Mouse (Mus musculus) MEL (cell line): ENCODE measurements at regions not wholly inside any gene's neighbourhood (a gene's known extent, or its start where the extent isn't known, plus 50 kb on each side); places are given as distances from the start of the nearest gene placed in this dataset.

Experiments used
- CTCF ChIP-seq, 3 experiments: IDR thresholded peaks in 2 of 3; conservative IDR thresholded peaks in 1 of 3; 2 replicates each; pipeline ENCODE4 v1.5.1; 2011 to 2012; ENCODE audit warnings: low read length in 3 of 3, low read depth in 2 of 3, mild to moderate bottlenecking in 2 of 3, improper control_type of control experiment in 1 of 3, inconsistent platforms in 1 of 3, mixed read lengths in 1 of 3, moderate library complexity in 1 of 3; ENCODE audit not compliant: control insufficient read depth in 1 of 3, insufficient read depth in 1 of 3, poor library complexity in 1 of 3, severe bottlenecking in 1 of 3
- E2F4 ChIP-seq: IDR thresholded peaks from 2 replicates; pipeline ENCODE4 v1.6.1; 2011; ENCODE audit warnings: low read depth, low read length, improper control_type of control experiment, borderline replicate concordance
- EP300 ChIP-seq, 2 experiments: IDR thresholded peaks; 2 replicates each; pipeline ENCODE4 v1.6.1; 2011; ENCODE audit warnings: improper control_type of control experiment in 2 of 2, low read length in 2 of 2, low read depth in 1 of 2, mild to moderate bottlenecking in 1 of 2
- GABPA ChIP-seq: IDR thresholded peaks from 2 replicates; pipeline ENCODE4 v1.6.1; 2012; ENCODE audit warnings: low read depth, mild to moderate bottlenecking, inconsistent platforms, low read length, improper control_type of control experiment, moderate library complexity
- GATA1 ChIP-seq: IDR thresholded peaks from 2 replicates; pipeline ENCODE4 v1.6.1; 2011; ENCODE audit warnings: low read depth, low read length, improper control_type of control experiment
- JUND ChIP-seq: IDR thresholded peaks from 2 replicates; pipeline ENCODE4 v1.6.1; 2011; ENCODE audit warnings: low read depth, mild to moderate bottlenecking, improper control_type of control experiment, low read length
- MAX ChIP-seq: IDR thresholded peaks from 2 replicates; pipeline ENCODE4 v1.6.1; 2011; ENCODE audit warnings: low read length, improper control_type of control experiment
- MEF2A ChIP-seq: IDR thresholded peaks from 2 replicates; pipeline ENCODE4 v1.6.1; 2014; ENCODE audit warnings: low read depth, mild to moderate bottlenecking, inconsistent platforms, low read length, improper control_type of control experiment; ENCODE audit not compliant: poor library complexity, insufficient replicate concordance, severe bottlenecking; ENCODE audit errors: extremely low read depth
- MXI1 ChIP-seq: IDR thresholded peaks from 2 replicates; pipeline ENCODE4 v1.6.1; 2011; ENCODE audit warnings: mild to moderate bottlenecking, low read depth, low read length, improper control_type of control experiment
- NRF1 ChIP-seq: IDR thresholded peaks from 2 replicates; pipeline ENCODE4 v1.6.1; 2014; ENCODE audit warnings: low read depth, mild to moderate bottlenecking, inconsistent platforms, low read length, improper control_type of control experiment, moderate library complexity; ENCODE audit not compliant: poor library complexity, insufficient read depth, severe bottlenecking
- POLR2A ChIP-seq, 2 experiments: IDR thresholded peaks; 2 replicates each; pipeline ENCODE4 v1.6.1; 2011 to 2012; ENCODE audit warnings: low read length in 2 of 2, mild to moderate bottlenecking in 2 of 2, control low read depth in 1 of 2, improper control_type of control experiment in 1 of 2, low read depth in 1 of 2, moderate library complexity in 1 of 2; ENCODE audit not compliant: control insufficient read depth in 1 of 2, insufficient read depth in 1 of 2, poor library complexity in 1 of 2
- POLR2AphosphoS2 ChIP-seq: IDR thresholded peaks from 2 replicates; pipeline ENCODE4 v1.6.1; 2011; ENCODE audit warnings: low read length, improper control_type of control experiment
- USF1 ChIP-seq: IDR thresholded peaks from 2 replicates; pipeline ENCODE4 v1.6.1; 2014; ENCODE audit warnings: low read depth, mild to moderate bottlenecking, inconsistent platforms, low read length, improper control_type of control experiment, moderate library complexity

DNA sequence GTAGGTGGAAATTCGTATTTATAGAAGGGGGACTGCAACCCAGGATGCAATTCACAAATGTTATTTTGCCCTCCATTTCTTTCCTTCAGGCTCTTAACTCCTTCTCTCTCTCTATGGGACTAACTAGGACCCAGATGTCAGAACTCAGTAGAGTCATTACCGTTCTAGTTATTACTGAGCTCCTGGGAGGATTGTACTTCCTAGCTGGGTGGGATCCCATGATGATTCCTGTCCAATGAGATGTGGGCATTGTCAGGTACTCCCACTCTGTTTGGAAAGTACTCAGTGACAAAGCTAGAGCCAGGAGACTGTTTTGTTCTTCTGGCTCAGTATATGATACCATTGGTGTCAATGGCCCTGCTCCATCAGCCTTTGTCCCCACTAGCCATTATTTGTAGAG is 178.1 kb upstream of the C9orf72 start:
- TF ChIP-seq EP300 (IDR thresholded peaks at IDR 0.05; ENCODE audit: low read depth in 1 of 2, low read length in 2 of 2), result no peak
- TF ChIP-seq USF1, result no peak
- no peak for TF ChIP-seq CTCF (IDR thresholded peaks at IDR 0.05 in 2 of 3, conservative IDR thresholded peaks at IDR 0.05 in 1 of 3; ENCODE audit: control insufficient read depth in 1 of 3, insufficient read depth in 1 of 3, low read depth in 2 of 3, low read length in 3 of 3, poor library complexity in 1 of 3, severe bottlenecking in 1 of 3)
- TF ChIP-seq GABPA, result no peak
- no peak for TF ChIP-seq MAX
- no peak for TF ChIP-seq E2F4
- no peak for TF ChIP-seq GATA1
- no peak for TF ChIP-seq POLR2A (IDR thresholded peaks at IDR 0.05; ENCODE audit: control insufficient read depth in 1 of 2, insufficient read depth in 1 of 2, low read depth in 1 of 2, low read length in 2 of 2, poor library complexity in 1 of 2)
- no peak for TF ChIP-seq MXI1
- no peak for TF ChIP-seq NRF1
- no peak for TF ChIP-seq POLR2AphosphoS2
- TF ChIP-seq MEF2A, result no peak
- TF ChIP-seq JUND, result no peak
